Mouse (Mus musculus) ES-Bruce4 (cell line): ENCODE results near the gene Dtnbp1.

Source experiments
- CTCF ChIP-seq: IDR thresholded peaks from one replicate; pipeline ENCODE4 v1.8.1; 2011; ENCODE audit warnings: low read depth, low read length
- EP300 ChIP-seq: IDR thresholded peaks from 2 replicates; pipeline ENCODE4 v1.6.1; 2011; ENCODE audit warnings: low read depth, low read length; ENCODE audit not compliant: insufficient read depth
- POLR2A ChIP-seq: IDR thresholded peaks from one replicate; pipeline ENCODE4 v1.8.1; 2011; ENCODE audit warnings: low read length; ENCODE audit not compliant: insufficient read depth

- TF ChIP-seq CTCF, result no peak
- no peak for TF ChIP-seq POLR2A
- no peak for TF ChIP-seq EP300
Observed at GRCm38 (mm10) chr13:44890612-44891011, 111.3 kb downstream of the Dtnbp1 start.
